Mouse (Mus musculus) mouse embryonic stem cell (cell line): ENCODE data around the gene Dnajc22.

Source experiments
- in situ Hi-C, 2 experiments: fragments of 300-500 bp; cut with MboI; formaldehyde crosslinking; loops; 1 replicate in 1 of 2; 3 replicates in 1 of 2; pipeline ENCODE4 v1.14.3; 2019 to 2020; ENCODE audit warnings: low sequenced_read_pairs in 2 of 2, low pct_unique_long_range_greater_than_20kb in 1 of 2, mixed read lengths in 1 of 2; ENCODE audit not compliant: unreplicated experiment in 1 of 2

The Dnajc22 gene

DNA sequence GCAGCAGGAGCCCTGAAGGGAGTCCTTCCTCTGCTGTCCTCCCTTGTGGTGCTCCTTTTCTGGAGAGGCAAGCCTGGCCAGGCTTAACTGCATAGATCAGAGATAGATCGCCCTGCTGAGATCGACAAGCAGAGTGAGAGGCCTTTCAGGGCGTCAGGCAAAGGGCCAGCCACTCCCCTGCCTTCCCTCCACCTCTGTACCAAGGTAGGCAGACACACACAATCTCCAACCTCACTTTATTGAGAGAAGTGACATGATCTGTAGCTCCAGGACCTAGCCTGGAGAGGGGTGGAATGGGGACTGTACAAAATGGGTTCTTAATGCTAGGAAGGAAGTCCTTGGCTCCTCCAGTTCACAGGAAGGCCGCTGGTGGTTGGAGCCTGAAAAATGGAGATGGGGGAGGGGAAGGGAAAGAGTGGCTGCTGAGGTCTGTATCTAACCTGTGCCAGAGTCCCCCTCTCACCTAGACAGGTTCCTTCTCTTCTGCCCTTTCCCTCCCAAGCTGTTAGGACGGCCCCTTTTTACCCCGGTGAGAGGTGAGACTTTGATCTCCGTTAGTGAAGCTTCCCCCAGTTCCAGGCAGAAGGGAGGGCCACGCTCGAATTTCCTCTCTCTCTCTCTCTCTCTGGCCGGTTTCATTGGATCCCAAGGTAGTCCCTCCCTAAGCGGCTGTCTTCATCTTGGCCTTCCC lies 9.0 kb upstream of the Dnajc22 start:
- in situ Hi-C loops = no loop called here

GRCm38 (mm10) chr15:99084618-99085017 lies 8.4 kb upstream of the Dnajc22 start:
- in situ Hi-C loops = no loop called here

- in situ Hi-C loops = no loop called here
These were observed 7.0 kb upstream of the Dnajc22 start for GRCm38 (mm10) chr15:99085997-99086396.

GRCm38 (mm10) chr15:99087253-99088075 lies 5.5 kb upstream of the Dnajc22 start, which contains the start of gene C1ql4:
Gene C1ql4 (minus strand): TSS chr15:99087817.
- in situ Hi-C loops = no loop called here

DNA sequence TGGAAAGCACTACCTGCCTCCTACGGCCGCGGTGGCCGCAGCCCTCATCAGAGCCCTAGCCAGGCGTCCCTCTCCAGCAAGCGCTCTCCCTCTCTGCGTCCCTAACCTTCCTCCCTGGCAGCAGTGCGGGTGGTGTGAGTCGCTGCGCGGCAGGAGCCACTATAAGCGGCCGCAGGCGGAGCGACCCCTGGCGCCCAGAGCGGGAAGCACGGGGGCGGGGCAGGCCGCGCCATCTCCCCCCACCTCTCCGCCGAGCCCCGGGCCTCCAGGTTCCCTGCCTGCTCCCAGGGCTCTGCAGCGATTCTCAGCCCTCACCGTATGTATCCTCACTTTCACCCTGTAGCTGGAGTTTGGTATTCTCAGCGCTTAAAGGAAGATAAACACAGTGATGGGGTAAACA lies 4.7 kb upstream of the Dnajc22 start:
- in situ Hi-C loops = no loop called here

DNA sequence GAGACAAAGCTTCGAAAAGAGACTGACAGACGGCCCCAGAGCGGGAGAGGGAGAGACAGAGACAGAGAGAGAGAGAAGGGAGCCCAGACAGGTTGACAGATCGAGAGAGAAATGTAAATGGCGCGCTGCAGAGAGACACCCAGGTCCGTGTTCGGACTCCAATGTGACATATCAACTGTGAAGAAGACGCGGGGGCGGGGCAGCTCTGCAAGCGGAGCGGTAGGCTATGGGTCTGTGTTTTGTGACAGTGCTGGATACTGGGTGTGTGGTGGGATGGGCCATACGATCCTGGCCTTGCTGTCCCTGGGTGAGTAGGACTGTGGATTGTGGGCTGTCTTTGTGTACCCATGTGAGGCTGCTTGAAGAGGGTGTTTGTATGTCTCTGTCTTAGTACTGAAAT lies 3.9 kb upstream of the Dnajc22 start:
- in situ Hi-C loops = no loop called here

GRCm38 (mm10) chr15:99093291-99094258 lies 605 bp downstream of the Dnajc22 start:
- in situ Hi-C loops = loop anchor here in 1 of 2 experiments (10.0 kb wide), 1 partner anchor 299 kb away; no protein-coding TSS in a partner anchor

GRCm38 (mm10) chr15:99094631-99095270 lies 1.8 kb downstream of the Dnajc22 start:
- in situ Hi-C loops = loop anchor here in 1 of 2 experiments (10.0 kb wide), 1 partner anchor 300 kb away; no protein-coding TSS in a partner anchor

DNA sequence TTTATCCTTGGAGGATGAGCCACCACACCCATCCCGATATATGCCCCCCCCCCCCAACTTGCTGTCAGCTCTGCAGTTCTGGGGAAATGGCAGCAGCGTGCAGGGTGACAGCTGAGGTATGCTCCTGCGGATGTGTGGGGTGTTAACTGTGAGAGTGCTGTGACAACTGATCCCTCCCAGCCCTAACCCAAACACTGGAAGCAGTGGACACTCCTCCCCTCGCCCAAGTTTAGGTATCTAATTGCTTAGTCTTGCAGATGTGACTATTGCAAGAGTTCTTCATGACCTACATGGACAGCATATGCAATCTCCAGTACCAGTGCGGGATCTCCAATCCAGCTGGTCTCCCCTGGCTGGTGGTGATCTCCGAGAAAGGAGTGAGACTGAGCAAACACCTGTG lies 2.4 kb downstream of the Dnajc22 start:
- in situ Hi-C loops = loop anchor here in 1 of 2 experiments (10.0 kb wide), 1 partner anchor 301 kb away; no protein-coding TSS in a partner anchor

- in situ Hi-C loops = loop anchor here in 1 of 2 experiments (10.0 kb wide), 1 partner anchor 301 kb away; no protein-coding TSS in a partner anchor
These were observed 3.3 kb downstream of the Dnajc22 start for GRCm38 (mm10) chr15:99096061-99096793.

GRCm38 (mm10) chr15:99096831-99097500 lies 4.0 kb downstream of the Dnajc22 start:
- in situ Hi-C loops = loop anchor here in 1 of 2 experiments (10.0 kb wide), 1 partner anchor 302 kb away; no protein-coding TSS in a partner anchor

DNA sequence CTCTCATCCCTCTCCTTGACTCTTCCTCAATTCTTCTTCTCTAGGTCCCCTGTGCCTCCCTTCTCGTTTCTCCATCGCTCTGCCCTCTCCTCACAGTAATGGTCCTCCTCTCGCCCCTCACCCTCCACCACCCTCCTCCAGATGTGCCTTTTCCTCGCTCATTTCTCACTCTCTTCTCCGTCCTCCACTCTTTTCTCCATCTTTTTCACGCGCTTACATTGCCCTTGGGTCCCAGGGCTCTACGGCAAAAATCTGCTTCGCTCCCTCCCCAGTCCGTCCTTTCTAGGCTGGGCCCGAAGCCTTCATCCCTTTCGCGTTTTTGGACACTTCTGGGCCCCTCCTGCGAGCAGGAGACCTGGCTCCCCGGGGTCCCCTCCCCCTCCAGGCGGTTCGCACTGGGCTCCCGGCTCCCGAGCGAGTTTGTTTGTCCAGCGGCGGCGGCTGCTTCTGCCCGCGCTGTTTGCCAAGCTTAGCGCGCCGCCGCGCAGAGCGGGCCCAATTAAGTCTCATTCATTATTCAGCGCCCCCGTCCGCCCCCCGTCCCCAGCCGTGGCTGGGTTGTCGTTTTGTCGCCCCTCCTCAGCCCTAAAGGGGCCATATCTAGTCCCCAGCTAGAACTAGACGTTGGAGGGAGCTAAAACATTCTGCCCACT lies 5.0 kb downstream of the Dnajc22 start:
- in situ Hi-C loops = loop anchor here in 1 of 2 experiments (10.0 kb wide), 1 partner anchor 303 kb away; no protein-coding TSS in a partner anchor

GRCm38 (mm10) chr15:99098493-99098861 lies 5.5 kb downstream of the Dnajc22 start:
- in situ Hi-C loops = loop anchor here in 1 of 2 experiments (10.0 kb wide), 1 partner anchor 304 kb away; no protein-coding TSS in a partner anchor

DNA sequence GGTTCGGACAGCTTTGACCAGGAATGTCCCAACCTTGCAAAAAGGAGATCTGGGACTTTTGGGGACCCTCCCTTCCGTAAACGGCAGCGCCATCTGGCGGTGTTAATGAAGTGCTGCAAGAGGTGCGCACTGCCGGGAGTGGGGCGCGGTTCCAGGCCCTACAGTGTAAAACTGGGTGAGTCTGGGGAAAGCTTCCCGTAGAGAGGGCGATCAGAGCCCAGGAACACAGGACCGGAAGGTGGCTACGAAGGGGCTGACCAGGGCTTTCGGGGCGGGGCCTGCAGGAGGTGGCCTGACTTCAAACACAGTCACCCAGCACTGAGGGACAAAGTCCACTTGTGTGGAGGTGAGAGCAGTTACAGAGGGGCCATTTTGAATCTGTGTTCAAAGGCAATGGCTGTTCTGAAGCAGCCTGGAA lies 6.2 kb downstream of the Dnajc22 start:
- in situ Hi-C loops = loop anchor here in 1 of 2 experiments (10.0 kb wide), 1 partner anchor 304 kb away; no protein-coding TSS in a partner anchor

DNA sequence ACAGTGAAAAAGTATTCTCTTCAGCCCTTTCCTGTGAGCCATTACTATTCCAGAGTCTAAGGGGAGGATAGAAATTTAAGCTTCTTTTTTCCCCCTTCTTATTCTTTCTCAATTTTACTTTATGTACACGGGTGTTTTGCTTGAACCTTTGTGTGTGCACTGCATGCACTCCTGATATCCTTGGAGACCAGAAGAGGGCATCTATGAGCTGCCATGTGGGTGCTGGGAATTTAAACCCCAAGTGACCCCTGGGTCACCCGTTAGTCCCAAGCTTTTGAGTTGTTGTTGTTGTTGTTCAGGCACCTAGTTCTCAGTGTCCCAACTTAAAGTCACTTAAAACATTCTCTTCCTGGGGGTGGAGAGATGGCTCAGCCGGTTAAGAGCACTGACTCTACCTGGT lies 7.0 kb downstream of the Dnajc22 start:
- in situ Hi-C loops = loop anchor here in 1 of 2 experiments (10.0 kb wide), 1 partner anchor 305 kb away; no protein-coding TSS in a partner anchor

GRCm38 (mm10) chr15:99105238-99105637 lies 12.3 kb downstream of the Dnajc22 start:
- in situ Hi-C loops = no loop called here
